Mouse (Mus musculus): ENCODE data around the gene Pkn1.

The Pkn1 gene

DNA sequence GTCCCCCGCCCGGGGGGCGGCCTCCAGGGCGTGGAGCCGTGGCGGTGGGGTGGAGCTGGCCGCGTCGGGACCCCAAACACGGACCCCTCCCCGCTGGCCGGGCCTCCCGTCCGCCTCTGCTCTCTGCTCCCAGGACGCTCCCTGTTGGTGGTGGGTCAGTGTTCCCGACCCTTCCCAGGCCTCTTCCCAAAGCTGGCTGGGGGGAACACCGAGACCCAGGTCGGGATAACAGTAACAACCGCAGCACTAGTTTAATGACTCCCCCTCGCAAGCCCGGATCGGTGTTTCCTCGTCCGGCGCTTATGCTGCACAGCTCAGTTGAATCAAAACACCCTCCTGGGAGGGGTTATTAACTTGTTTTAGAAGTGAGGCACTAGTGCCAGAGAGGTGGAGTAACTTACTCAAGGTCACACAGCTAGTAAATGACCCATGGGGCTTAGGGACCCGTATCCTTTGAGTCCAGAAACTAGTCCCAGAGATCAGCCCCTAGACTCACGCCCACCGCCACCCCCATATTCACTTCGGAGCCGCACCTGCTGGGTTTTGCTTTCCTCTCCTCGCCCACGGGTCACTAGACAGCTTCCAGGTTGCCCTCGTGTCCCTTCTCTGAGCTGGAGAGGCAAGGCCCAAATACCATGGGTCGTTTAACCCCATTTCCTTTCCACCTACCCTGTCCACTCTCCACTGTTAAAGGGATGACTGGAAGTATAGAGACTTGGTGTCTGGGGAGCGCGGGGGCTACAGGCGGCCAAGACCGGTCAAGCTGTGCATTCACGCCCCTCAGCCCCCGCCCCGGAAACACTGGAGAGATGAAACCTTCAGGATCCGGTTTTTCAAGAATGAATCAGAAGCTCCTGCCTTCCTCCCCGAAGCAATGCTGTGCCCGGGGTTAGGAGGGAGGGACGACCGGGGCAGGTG is 46.0 kb downstream of the Pkn1 start:
- DNase-seq (ENCODE audit: low spot score) = no peak

DNA sequence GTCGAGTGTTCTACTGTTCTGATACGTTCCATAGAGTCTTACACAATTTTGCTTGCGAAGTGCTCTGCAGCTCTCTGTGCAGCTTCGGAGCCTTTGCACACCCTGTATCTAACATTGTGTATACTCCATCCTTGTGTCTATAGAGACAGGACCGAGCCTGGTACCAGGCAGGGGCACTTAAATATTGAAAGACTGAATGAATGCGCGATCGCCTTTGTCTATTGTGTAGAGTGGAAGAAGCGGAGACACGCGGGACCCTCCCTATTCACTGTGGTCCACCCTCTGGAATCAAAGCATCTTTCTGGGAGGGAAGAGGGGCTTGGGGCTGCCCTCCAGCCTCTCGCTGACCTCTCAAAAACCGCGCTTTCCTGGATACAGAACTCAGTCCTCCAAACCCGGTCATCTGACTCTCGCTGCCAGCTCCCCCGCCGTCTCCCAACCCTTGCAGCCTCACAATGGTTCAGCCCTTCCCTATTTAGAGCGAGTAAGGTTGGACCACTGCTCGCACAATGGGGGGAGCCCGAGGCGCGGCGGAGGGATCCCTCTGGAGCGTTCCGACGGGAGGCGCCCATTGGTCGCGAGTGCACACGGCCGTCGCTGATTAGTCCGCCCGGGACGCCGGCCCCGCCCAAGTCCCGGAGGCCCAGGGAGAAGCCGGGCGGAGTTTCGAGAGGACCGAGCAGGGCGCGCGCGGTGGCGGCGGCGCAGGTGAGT is 46.8 kb downstream of the Pkn1 start, which contains the start of gene Gipc1:
Gene Gipc1, plus strand, starts transcription at position 648 of the 714 bp plus-strand sequence.
- DNase-seq (ENCODE audit: low spot score) = peak; percentile 95

GRCm38 (mm10) chr8:83649699-83650098 is 49.3 kb downstream of the Pkn1 start:
- DNase-seq (ENCODE audit: low spot score) = no peak

- no peak for DNase-seq (ENCODE audit: low spot score)
Measured at GRCm38 (mm10) chr8:83648031-83648430, 50.9 kb downstream of the Pkn1 start.

GRCm38 (mm10) chr8:83647511-83647910 is 51.5 kb downstream of the Pkn1 start:
- DNase-seq (ENCODE audit: low spot score) = no peak

DNA sequence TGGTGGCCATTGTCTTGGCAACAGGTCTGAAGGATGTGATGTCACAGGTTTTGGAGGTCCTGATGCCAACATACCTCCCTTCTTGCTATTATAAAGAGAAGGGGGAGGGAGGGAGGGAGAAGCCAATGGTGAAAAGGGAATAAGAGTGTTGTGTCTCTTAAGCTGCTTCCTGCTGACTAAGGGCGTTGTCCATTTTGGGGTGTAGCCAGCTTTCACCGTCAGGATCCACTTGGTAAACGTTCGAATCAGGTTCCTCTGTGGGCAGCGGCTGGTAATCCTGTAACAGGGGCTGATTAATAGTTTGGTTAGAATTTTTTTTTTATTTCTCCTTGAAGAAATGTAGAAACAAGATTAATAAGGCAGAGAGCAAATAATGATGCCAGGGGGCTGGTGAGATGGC is 59.3 kb downstream of the Pkn1 start:
- DNase-seq (ENCODE audit: low spot score) = no peak

- no peak for DNase-seq (ENCODE audit: low spot score)
Measured at GRCm38 (mm10) chr8:83638856-83639255, 60.1 kb downstream of the Pkn1 start.

GRCm38 (mm10) chr8:83632083-83632707 is 66.8 kb downstream of the Pkn1 start:
- no peak for DNase-seq (ENCODE audit: low spot score)

- DNase-seq (ENCODE audit: low spot score) = no peak
Measured at GRCm38 (mm10) chr8:83625676-83626299, 73.2 kb downstream of the Pkn1 start.

GRCm38 (mm10) chr8:83624739-83625138 is 74.2 kb downstream of the Pkn1 start:
- DNase-seq (ENCODE audit: low spot score) = no peak

- no peak for DNase-seq (ENCODE audit: low spot score)
Measured at GRCm38 (mm10) chr8:83623549-83623948, 75.4 kb downstream of the Pkn1 start.

DNA sequence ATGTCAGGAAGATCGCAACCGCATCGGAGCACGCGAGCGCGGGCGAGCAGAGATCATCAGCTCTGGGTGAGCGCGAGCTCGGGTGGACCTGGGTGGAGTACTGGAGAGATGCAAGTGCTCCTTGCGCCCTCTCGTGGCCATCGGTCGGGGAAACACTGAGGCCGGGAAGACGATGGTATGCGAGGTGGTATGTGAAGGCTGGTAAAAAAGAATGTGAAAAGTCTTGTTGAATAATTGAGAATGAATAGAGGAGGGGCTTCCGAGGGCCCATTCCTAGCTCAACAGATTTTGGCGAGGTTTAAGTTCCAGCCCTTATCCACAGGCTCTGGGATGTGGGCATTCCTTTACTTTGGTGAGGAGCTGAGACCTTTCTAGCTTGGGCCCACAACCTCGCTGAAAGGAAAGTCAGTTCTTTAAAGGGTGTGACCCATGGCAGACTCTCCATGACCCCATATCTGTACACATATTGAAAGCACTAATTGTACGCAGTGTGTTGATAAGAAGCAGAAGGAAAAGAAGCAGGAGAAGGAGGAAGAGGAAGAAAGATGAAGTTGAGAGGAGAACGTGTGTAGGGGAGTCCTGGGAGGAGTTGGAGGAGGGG is 76.5 kb downstream of the Pkn1 start:
- peak; percentile 62 for DNase-seq (ENCODE audit: low spot score)

- no peak for DNase-seq (ENCODE audit: low spot score)
Measured at GRCm38 (mm10) chr8:83621691-83622388, 77.1 kb downstream of the Pkn1 start.

GRCm38 (mm10) chr8:83619568-83620285 is 79.3 kb downstream of the Pkn1 start:
- DNase-seq (ENCODE audit: low spot score) = no peak

GRCm38 (mm10) chr8:83618566-83618965 is 80.4 kb downstream of the Pkn1 start:
- DNase-seq (ENCODE audit: low spot score) = no peak

- no peak for DNase-seq (ENCODE audit: low spot score)
Measured at GRCm38 (mm10) chr8:83617111-83617510, 81.9 kb downstream of the Pkn1 start.

DNA sequence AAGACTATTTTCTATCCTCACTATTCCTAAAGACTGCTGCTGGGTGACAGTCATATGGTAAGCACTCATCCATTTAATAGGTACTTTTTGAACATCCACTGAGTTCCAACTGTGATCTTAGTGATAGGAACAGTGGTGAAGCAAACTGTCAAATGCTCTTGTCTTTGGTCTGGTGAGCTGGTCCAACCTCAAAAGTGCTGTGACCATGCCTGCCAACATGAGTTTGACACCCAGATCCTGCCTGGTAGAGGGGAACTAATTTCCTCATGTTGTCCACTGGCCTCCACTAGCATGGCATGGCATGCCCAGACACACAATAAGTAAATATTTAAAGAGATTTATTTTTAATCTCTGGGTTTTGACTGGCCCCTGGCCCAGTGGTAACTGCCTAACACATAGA is 82.4 kb downstream of the Pkn1 start:
- no peak for DNase-seq (ENCODE audit: low spot score)

All from ovary, adult 18-20 months (tissue).